Mouse (Mus musculus) embryonic fibroblast, embryonic 13.5 days (primary cell): Measurements from ENCODE around the gene Anapc16.

Experiments used
- CTCF ChIP-seq: IDR thresholded peaks from 2 replicates; pipeline ENCODE4 v1.5.1; 2011; ENCODE audit warnings: mild to moderate bottlenecking, control low read depth, low read length, moderate library complexity, borderline replicate concordance; ENCODE audit not compliant: insufficient read depth
- POLR2A ChIP-seq: IDR thresholded peaks from 2 replicates; pipeline ENCODE4 v1.6.1; 2011; ENCODE audit warnings: low read depth, mild to moderate bottlenecking, control low read depth, low read length, moderate library complexity

DNA sequence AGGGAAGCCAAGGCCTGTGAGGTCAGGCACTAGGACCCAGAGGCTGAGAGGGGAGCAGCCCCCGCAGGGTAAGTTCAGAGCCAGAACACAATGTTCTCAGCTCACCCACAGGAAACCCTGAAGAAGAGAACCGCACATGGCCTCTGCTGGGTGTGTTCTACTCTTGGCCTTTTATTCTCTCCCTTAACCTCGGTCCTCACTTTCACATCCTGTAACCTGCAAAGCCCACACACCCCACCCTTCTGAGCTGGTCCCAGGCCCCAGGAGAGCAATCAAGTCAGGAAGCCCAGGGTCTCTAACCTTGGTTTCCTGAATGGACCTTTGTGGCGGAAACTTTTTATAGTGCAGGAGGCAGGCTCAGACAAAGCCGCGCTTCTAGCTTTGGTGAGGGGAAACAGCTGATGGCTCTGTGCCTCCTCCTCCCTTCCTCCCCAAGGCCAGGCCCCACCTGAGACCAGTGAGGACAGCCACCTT, 28.7 kb downstream of the Anapc16 start:
- TF ChIP-seq CTCF, result no peak
- TF ChIP-seq POLR2A, result peak; percentile 23; the same call in 1 of the 2 replicates
